Mouse (Mus musculus): Measurements from ENCODE around the gene Sfpq. TPM values are rescaled to one million over a fixed set of nuclear protein-coding genes. Genes with fewer than 3 reads are reported as not detected.

The Sfpq gene
- total RNA-seq, 2 experiments from 2014 or later = 459 to 501 TPM

- intact Hi-C loops (cut with DNase I) = no loop called here
- DNase-seq = no peak
Observed at GRCm38 (mm10) chr4:127026826-127027225, 5.7 kb downstream of the Sfpq start.

- DNase-seq = peak; percentile 54
- intact Hi-C loops (cut with DNase I) = no loop called here
Observed at GRCm38 (mm10) chr4:127027228-127028190, 6.4 kb downstream of the Sfpq start.

- intact Hi-C loops (cut with DNase I) = loop anchor here (10.0 kb wide), 1 partner anchor 132 kb away; no protein-coding TSS in a partner anchor
- DNase-seq = no peak
Observed at GRCm38 (mm10) chr4:127037158-127037557, 16.0 kb downstream of the Sfpq start.

- intact Hi-C loops (cut with DNase I) = loop anchor here (10.0 kb wide), 1 partner anchor 133 kb away; no protein-coding TSS in a partner anchor
- DNase-seq = no peak
Observed at GRCm38 (mm10) chr4:127037908-127038827, 17.0 kb downstream of the Sfpq start.

GRCm38 (mm10) chr4:127038828-127039349 is 17.8 kb downstream of the Sfpq start:
- DNase-seq = no peak
- intact Hi-C loops (cut with DNase I) = loop anchor here (10.0 kb wide), 1 partner anchor 134 kb away; no protein-coding TSS in a partner anchor

GRCm38 (mm10) chr4:127039871-127040483 is 18.9 kb downstream of the Sfpq start:
- intact Hi-C loops (cut with DNase I) = loop anchor here (10.0 kb wide), 1 partner anchor 135 kb away; no protein-coding TSS in a partner anchor
- DNase-seq = no peak

- intact Hi-C loops (cut with DNase I) = no loop called here
Observed at GRCm38 (mm10) chr4:127043540-127043939, 22.4 kb downstream of the Sfpq start.

GRCm38 (mm10) chr4:127051121-127051520 is 30.0 kb downstream of the Sfpq start:
- no peak for DNase-seq
- intact Hi-C loops (cut with DNase I) = loop anchor here (10.0 kb wide), 1 partner anchor 264 kb away; the partner anchor contains the start of gene Gja4

More at GRCm38 (mm10) chr4:127043540-127043939, 22.4 kb downstream of the Sfpq start:
- no peak for DNase-seq

- intact Hi-C loops (cut with DNase I) = loop anchor here (10.0 kb wide), 1 partner anchor 262 kb away; the partner anchor contains the start of gene Gja4
- DNase-seq = no peak
Observed at GRCm38 (mm10) chr4:127053071-127053470, 31.9 kb downstream of the Sfpq start.

- no peak for DNase-seq
- intact Hi-C loops (cut with DNase I) = loop anchor here (10.0 kb wide), 1 partner anchor 260 kb away; the partner anchor contains the start of gene Gja4
Observed at GRCm38 (mm10) chr4:127054522-127055198, 33.5 kb downstream of the Sfpq start.

- intact Hi-C loops (cut with DNase I) = no loop called here
- DNase-seq = peak; percentile 93
Observed at GRCm38 (mm10) chr4:127060585-127061290, 39.6 kb downstream of the Sfpq start, which contains the start of gene Zmym1. TSS of gene Zmym1 (minus strand) at chr4:127061152.

- intact Hi-C loops (cut with DNase I) = no loop called here
- DNase-seq = no peak
Observed at GRCm38 (mm10) chr4:127064051-127064450, 42.9 kb downstream of the Sfpq start.

GRCm38 (mm10) chr4:127074915-127075314 is 53.8 kb downstream of the Sfpq start:
- no peak for DNase-seq
- intact Hi-C loops (cut with DNase I) = no loop called here

GRCm38 (mm10) chr4:127076875-127077548 is 55.9 kb downstream of the Sfpq start, which contains the start of gene Zmym6:
TSS of gene Zmym6 (plus strand) at chr4:127077383.
- DNase-seq = peak; percentile 98
- intact Hi-C loops (cut with DNase I) = no loop called here

GRCm38 (mm10) chr4:127080806-127081205 is 59.7 kb downstream of the Sfpq start:
- no peak for DNase-seq
- intact Hi-C loops (cut with DNase I) = no loop called here

- intact Hi-C loops (cut with DNase I) = no loop called here
Observed at GRCm38 (mm10) chr4:127083131-127083530, 62.0 kb downstream of the Sfpq start.

GRCm38 (mm10) chr4:127085761-127086160 is 64.6 kb downstream of the Sfpq start:
- no peak for DNase-seq
- intact Hi-C loops (cut with DNase I) = no loop called here

More at GRCm38 (mm10) chr4:127083131-127083530, 62.0 kb downstream of the Sfpq start:
- DNase-seq = no peak
